Comparison of ENCODE assay signal across 29 mouse cellular contexts in genomic region chr16:23501288-23501687, GRCm38 (mm10). TPM values are rescaled to one million over a fixed set of nuclear protein-coding genes. Genes with fewer than 3 reads are reported as not detected.
DNase-seq lines count a peak whose midpoint lies in the region; ATAC-seq and TF ChIP-seq lines count a peak whose summit lies in the region.
"Had no signal": no experiment of that assay in that cellular context is flagged by ENCODE, and none has a peak within 500 bp of the region (broad histone marks: within the 10 kb centered on the region; RNA-seq: fewer than 3 reads in every experiment).

No protein-coding gene starts in this region.

- DNase-seq in heart, adult 2 months = no peak
- DNase-seq in heart, adult 9 months (ENCODE audit: low spot score in 2 of 2) = no peak
- DNase-seq in heart, postnatal 36 days = no peak
- no peak for DNase-seq in heart, postnatal 0 days (ENCODE audit: low spot score)
- DNase-seq in liver, embryonic 14.5 days (ENCODE audit: low read depth in 3 of 3, low spot score in 3 of 3) = no peak
- no peak for DNase-seq in ovary, adult 18-20 months (ENCODE audit: low spot score)
- DNase-seq in forebrain, embryonic 10.5 days (ENCODE audit: extremely low spot score, low spot score) = no peak
- DNase-seq: adrenal gland, postnatal 10 days; cerebellum, adult 9-10 months; cerebellum, postnatal 36 days; kidney, adult 2 months; kidney, postnatal 36 days; lung, embryonic 14.5 days; lung, postnatal 14 days; right cerebral cortex, postnatal 4 days; thymus, adult 2 months; thymus, postnatal 4 days had no signal

- no peak for ATAC-seq in heart, embryonic 14.5 days (ENCODE audit: insufficient number of reproducible peaks, insufficient read depth, low FRiP score, low read depth)
- ATAC-seq in heart, postnatal 0 days (ENCODE audit: insufficient read depth, low read depth) = no peak
- peak; percentile 27; the same call in 1 of the 2 replicates for ATAC-seq in liver, embryonic 14.5 days (ENCODE audit: insufficient read depth)
- ATAC-seq: forebrain, embryonic 15.5 days; hindbrain, postnatal 0 days; intestine, embryonic 15.5 days; midbrain, embryonic 16.5 days; Patski had no signal

- H3K9me3 ChIP-seq in heart, embryonic 14.5 days (ENCODE audit: control insufficient read depth, low read length) = no peaks in the 10 kb centered on the region
- H3K9me3 ChIP-seq in heart, postnatal 0 days (replicated peaks; ENCODE audit: control insufficient read depth, low read length) = no peaks in the 10 kb centered on the region
- H3K9me3 ChIP-seq in liver, embryonic 14.5 days (ENCODE audit: control insufficient read depth, low read length) = no peaks in the 10 kb centered on the region
- H3K9me3 ChIP-seq in forebrain, embryonic 10.5 days = no peaks in the 10 kb centered on the region
- H3K9me3 ChIP-seq: forebrain, embryonic 15.5 days; intestine, embryonic 15.5 days; limb, embryonic 13.5 days had no signal

- intact Hi-C loops in heart, adult 2 months (cut with DNase I) = no loop called here
- intact Hi-C loops in heart, postnatal 36 days (cut with DNase I) = no loop called here

- H3K4me1 ChIP-seq in heart, adult 2 months (ENCODE audit: control insufficient read depth, insufficient read depth, low read length) = peaks cover 8% of the 10 kb centered on the region
- peaks cover 33 to 78% of the 10 kb centered on the region in 2 experiments for H3K4me1 ChIP-seq in heart, embryonic 14.5 days (ENCODE audit: control insufficient read depth in 2 of 2, insufficient read depth in 2 of 2, low read length in 2 of 2)
- peaks cover 52% of the 10 kb centered on the region for H3K4me1 ChIP-seq in heart, postnatal 0 days (ENCODE audit: control insufficient read depth, insufficient read depth)
- peaks cover 35 to 56% of the 10 kb centered on the region in 2 experiments for H3K4me1 ChIP-seq in liver, embryonic 14.5 days (replicated peaks; ENCODE audit: control insufficient read depth in 2 of 2, insufficient read depth in 2 of 2, low read length in 1 of 2)
- H3K4me1 ChIP-seq in forebrain, embryonic 10.5 days = peaks cover 57% of the 10 kb centered on the region

- no peaks in the 10 kb centered on the region for H3K79me2 ChIP-seq in heart, adult 2 months (replicated peaks; ENCODE audit: control insufficient read depth, insufficient read depth, low read length)

- peaks cover 22% of the 10 kb centered on the region for H3K36me3 ChIP-seq in heart, adult 2 months (ENCODE audit: control insufficient read depth, insufficient read depth, low read length)
- no peaks in the 10 kb centered on the region for H3K36me3 ChIP-seq in heart, embryonic 14.5 days (ENCODE audit: control insufficient read depth, insufficient read depth, low read length)
- H3K36me3 ChIP-seq in heart, postnatal 0 days (replicated peaks; ENCODE audit: control insufficient read depth, insufficient read depth, low read length) = 0 out of 2 replicates have a peak, but pooled peaks cover under 1% of the 10 kb centered on the region
- no peaks in the 10 kb centered on the region for H3K36me3 ChIP-seq in liver, embryonic 14.5 days (replicated peaks; ENCODE audit: control insufficient read depth, insufficient read depth, low read depth)
- no peaks in the 10 kb centered on the region for H3K36me3 ChIP-seq in forebrain, embryonic 10.5 days (replicated peaks)
- H3K36me3 ChIP-seq: forebrain, embryonic 15.5 days; intestine, embryonic 15.5 days; limb, embryonic 13.5 days had no signal

- no peak overlapping the region for H3K4me2 ChIP-seq in heart, embryonic 14.5 days (ENCODE audit: low read length)
- H3K4me2 ChIP-seq in heart, postnatal 0 days (ENCODE audit: low read depth, low read length) = no peak overlapping the region
- peak overlapping the region; percentile 31 for H3K4me2 ChIP-seq in liver, embryonic 14.5 days (ENCODE audit: low read depth)
- H3K4me2 ChIP-seq: forebrain, embryonic 15.5 days; intestine, embryonic 15.5 days; limb, embryonic 13.5 days; lung, embryonic 14.5 days had no signal

- TF ChIP-seq CTCF in heart, adult 2 months (IDR thresholded peaks at IDR 0.05) = no peak
- no peak for TF ChIP-seq CTCF in heart, postnatal 0 days (IDR thresholded peaks at IDR 0.05; ENCODE audit: low read depth)
- no peak for TF ChIP-seq CTCF in liver, embryonic 14.5 days (IDR thresholded peaks at IDR 0.05; ENCODE audit: low read depth)

- H3K27ac ChIP-seq in heart, adult 2 months = peak overlapping the region; percentile 59
- H3K27ac ChIP-seq in heart, embryonic 14.5 days (replicated peaks in 1 of 2; ENCODE audit: control insufficient read depth in 1 of 2, insufficient read depth in 1 of 2, low read depth in 2 of 2, low read length in 2 of 2) = peak overlapping the region; percentile 81 to 82
- H3K27ac ChIP-seq in heart, postnatal 0 days (ENCODE audit: low read depth) = peak overlapping the region; percentile 50
- peak overlapping the region; percentile 57 for H3K27ac ChIP-seq in liver, embryonic 14.5 days
- no peak overlapping the region for H3K27ac ChIP-seq in forebrain, embryonic 10.5 days
- H3K27ac ChIP-seq: forebrain, embryonic 15.5 days; hindbrain, postnatal 0 days; intestine, embryonic 15.5 days; layer of hippocampus, adult 2 months; left cerebral cortex, adult 2 months; limb, embryonic 13.5 days; stomach, postnatal 0 days had no signal

- no peak for TF ChIP-seq POLR2A in heart, adult 2 months (IDR thresholded peaks at IDR 0.05; ENCODE audit: insufficient read depth, low read depth, low read length)

- H3K27me3 ChIP-seq in heart, adult 2 months (ENCODE audit: control insufficient read depth, insufficient read depth, low read length) = no peaks in the 10 kb centered on the region
- no peaks in the 10 kb centered on the region; the same call in 1 of the 2 replicates for H3K27me3 ChIP-seq in heart, embryonic 14.5 days (ENCODE audit: control insufficient read depth, insufficient read depth, low read length)
- H3K27me3 ChIP-seq in heart, postnatal 0 days (ENCODE audit: control insufficient read depth, insufficient read depth, low read length) = no peaks in the 10 kb centered on the region
- no peaks in the 10 kb centered on the region for H3K27me3 ChIP-seq in liver, embryonic 14.5 days (ENCODE audit: control insufficient read depth, insufficient read depth, low read length)
- H3K27me3 ChIP-seq in forebrain, embryonic 10.5 days (ENCODE audit: poor library complexity, severe bottlenecking) = peaks cover 66% of the 10 kb centered on the region
- H3K27me3 ChIP-seq: forebrain, embryonic 15.5 days; intestine, embryonic 15.5 days; limb, embryonic 13.5 days; Patski had no signal

- TF ChIP-seq EP300 in heart, adult 2 months (IDR thresholded peaks at IDR 0.05; ENCODE audit: insufficient read depth, low read depth, low read length) = no peak
- no peak for TF ChIP-seq EP300 in heart, postnatal 0 days (IDR thresholded peaks at IDR 0.05; ENCODE audit: low read depth)
- no peak for TF ChIP-seq EP300 in liver, embryonic 14.5 days (IDR thresholded peaks at IDR 0.05; ENCODE audit: low read depth)

- H3K4me3 ChIP-seq in heart, adult 2 months = no peak overlapping the region
- H3K4me3 ChIP-seq in heart, embryonic 14.5 days (ENCODE audit: control insufficient read depth in 1 of 2, insufficient read depth in 1 of 2, low read depth in 1 of 2, low read length in 2 of 2) = no peak overlapping the region
- H3K4me3 ChIP-seq in heart, postnatal 0 days (ENCODE audit: low read depth, low read length) = no peak overlapping the region
- H3K4me3 ChIP-seq in liver, embryonic 14.5 days (ENCODE audit: insufficient read depth in 1 of 2, low read depth in 2 of 2, low read length in 2 of 2) = no peak overlapping the region
- H3K4me3 ChIP-seq in forebrain, embryonic 10.5 days = no peak overlapping the region
- H3K4me3 ChIP-seq: forebrain, embryonic 15.5 days; intestine, embryonic 15.5 days; layer of hippocampus, adult 2 months; left cerebral cortex, adult 2 months; limb, embryonic 13.5 days had no signal

- no peak overlapping the region; the same call in 1 of the 2 replicates for H3K9ac ChIP-seq in heart, adult 2 months (ENCODE audit: low read depth, low read length)
- no peak overlapping the region for H3K9ac ChIP-seq in heart, embryonic 14.5 days (ENCODE audit: low read length)
- no peak overlapping the region for H3K9ac ChIP-seq in heart, postnatal 0 days (replicated peaks; ENCODE audit: low read depth, low read length)
- H3K9ac ChIP-seq in liver, embryonic 14.5 days (replicated peaks) = no peak overlapping the region
- H3K9ac ChIP-seq: forebrain, embryonic 15.5 days; intestine, embryonic 15.5 days; limb, embryonic 13.5 days; lung, embryonic 14.5 days had no signal

- 63% methylated on average over 2 of the region's 2 CpGs for WGBS in heart, adult 2 months
- WGBS in heart, embryonic 14.5 days = 47% methylated on average over 2 of the region's 2 CpGs
- WGBS in heart, postnatal 0 days = 56% methylated on average over 2 of the region's 2 CpGs
- 44% methylated on average over 2 of the region's 2 CpGs for WGBS in liver, embryonic 14.5 days (ENCODE audit: insufficient replicate concordance)
- WGBS in forebrain, embryonic 10.5 days = 92% methylated on average over 2 of the region's 2 CpGs

RNA-seq across cellular contexts. Expression of gene Rtp4, which starts 18.8 kb away (rescaled TPM):
- total RNA-seq in heart, adult 2 months (2021) = 1 to 10 TPM; 4.5 to 4.8 TPM
- 10.4 and 11.0 TPM in 2 replicates for polyA plus RNA-seq in heart, adult 2 months (2012; rRNA removed)
- 7.8 and 9.5 TPM in 2 replicates for polyA plus RNA-seq in heart, embryonic 14.5 days (2014; fragmentation: Nextera tagmentation; extraction: Ambion mirVana)
- 10 to 100 TPM in 1 of 2 experiments, 1 to 10 TPM in 1; 6.5 to 11.9 TPM for total RNA-seq in heart, postnatal 36 days (2021)
- total RNA-seq in heart, postnatal 0 days (2014; rRNA removed; ENCODE audit: low replicate concordance) = 9.8 and 42.1 TPM in 2 replicates
- 12.7 and 16.9 TPM in 2 replicates for polyA plus RNA-seq in heart, postnatal 0 days (2015; fragmentation: Nextera tagmentation; extraction: Ambion mirVana)
- 2.5 and 3.4 TPM in 2 replicates for polyA plus RNA-seq in liver, embryonic 14.5 days (2012; rRNA removed)
- 3.9 and 5.1 TPM in 2 replicates for polyA plus RNA-seq in liver, embryonic 14.5 days (2014; fragmentation: Nextera tagmentation; extraction: Ambion mirVana)
- 0.44 and 0.64 TPM in 2 replicates for polyA plus RNA-seq in forebrain, embryonic 10.5 days (2016; fragmentation: Nextera tagmentation; extraction: Ambion mirVana)
- total RNA-seq: MEL had no signal

RNA-seq across cellular contexts. Expression of gene Masp1, which starts 19.3 kb away (rescaled TPM):
- 10 to 100 TPM; 15.4 to 15.8 TPM for total RNA-seq in heart, adult 2 months (2021)
- 10.3 and 15.8 TPM in 2 replicates for polyA plus RNA-seq in heart, adult 2 months (2012; rRNA removed)
- polyA plus RNA-seq in heart, embryonic 14.5 days (2014; fragmentation: Nextera tagmentation; extraction: Ambion mirVana) = 17.2 and 18.0 TPM in 2 replicates
- total RNA-seq in heart, postnatal 36 days (2021) = 10 to 100 TPM; 16.9 to 17.3 TPM
- total RNA-seq in heart, postnatal 0 days (2014; rRNA removed; ENCODE audit: low replicate concordance) = 9.8 and 20.1 TPM in 2 replicates
- 6.6 and 7.7 TPM in 2 replicates for polyA plus RNA-seq in heart, postnatal 0 days (2015; fragmentation: Nextera tagmentation; extraction: Ambion mirVana)
- polyA plus RNA-seq in liver, embryonic 14.5 days (2012; rRNA removed) = 11.9 and 12.4 TPM in 2 replicates
- 14.2 and 17.3 TPM in 2 replicates for polyA plus RNA-seq in liver, embryonic 14.5 days (2014; fragmentation: Nextera tagmentation; extraction: Ambion mirVana)
- 4.7 and 7.4 TPM in 2 replicates for polyA plus RNA-seq in forebrain, embryonic 10.5 days (2016; fragmentation: Nextera tagmentation; extraction: Ambion mirVana)
- total RNA-seq: MEL; neutrophil, adult 5-6 weeks had no signal
